Mouse (Mus musculus) midbrain, embryonic 15.5 days (tissue): ENCODE data around the gene Aipl1. TPM values are rescaled to one million over a fixed set of nuclear protein-coding genes. Genes with fewer than 3 reads are reported as not detected.
"Not testable (repeated sequence)": the region's sequence is repeated elsewhere in the genome, so short reads cannot be mapped to it uniquely, and the experiment has no call there.

ENCODE experiments used
- ATAC-seq: fragments of 200-750 bp; cut with Nextera tagmentation; replicated peaks from 2 replicates; pipeline ENCODE4 v1.8.0; 2017; ENCODE audit warnings: moderate TSS enrichment
- H3K27ac ChIP-seq: fragments of 300-500 bp; sonication (generic); 2 replicates; pipeline ENCODE4 v1.5.1; 2015; ENCODE audit warnings: mild to moderate bottlenecking, inconsistent platforms
- H3K27me3 ChIP-seq: fragments of 300-500 bp; sonication (generic); replicated peaks from 2 replicates; pipeline ENCODE4 v1.6.1; 2015; ENCODE audit warnings: inconsistent platforms
- H3K36me3 ChIP-seq: fragments of 300-500 bp; sonication (generic); replicated peaks from 2 replicates; pipeline ENCODE4 v1.6.1; 2015; ENCODE audit warnings: inconsistent platforms
- H3K4me1 ChIP-seq: fragments of 300-500 bp; sonication (generic); 2 replicates; pipeline ENCODE4 v1.6.1; 2015; ENCODE audit warnings: inconsistent platforms
- H3K4me2 ChIP-seq: fragments of 300-500 bp; sonication (generic); 2 replicates; pipeline ENCODE4 v1.6.1; 2015; ENCODE audit warnings: inconsistent platforms, mild to moderate bottlenecking, moderate library complexity
- H3K4me3 ChIP-seq: fragments of 300-500 bp; sonication (generic); 2 replicates; pipeline ENCODE4 v1.5.1; 2015; ENCODE audit warnings: mild to moderate bottlenecking, inconsistent platforms
- H3K9ac ChIP-seq: fragments of 300-500 bp; sonication (generic); 2 replicates; pipeline ENCODE4 v1.6.1; 2015; ENCODE audit warnings: mild to moderate bottlenecking, inconsistent platforms
- H3K9me3 ChIP-seq: fragments of 300-500 bp; sonication (generic); 2 replicates; pipeline ENCODE4 v1.6.1; 2016; ENCODE audit warnings: inconsistent platforms
- WGBS: fragments of 180-500 bp; shearing (Covaris S2); methylation state at CpG from one replicate; pipeline ENCODE4 v1.1.7; 2015; ENCODE audit warnings: mixed read lengths; 5-methylcytosine and 5-hydroxymethylcytosine counted together
- polyA plus RNA-seq: library from polyadenylated mRNA; unstranded; fragments of >200 nt; fragmentation: Nextera tagmentation; extraction: Ambion mirVana; gene quantifications from 2 replicates; pipeline ENCODE4 v1.2.1, GENCODE M21; 2015

The Aipl1 gene
- polyA plus RNA-seq, 1 experiment from 2014 or later, result 0.45 TPM

GRCm38 (mm10) chr11:72010367-72010766 is 26.9 kb downstream of the Aipl1 start:
- WGBS, result 38% methylated on average over 5 of the region's 5 CpGs
- H3K4me3 ChIP-seq, result no peak overlapping the region
- ATAC-seq, result no peak
- H3K4me2 ChIP-seq, result no peak overlapping the region
- no peaks in the 10 kb centered on the region for H3K36me3 ChIP-seq
- no peaks in the 10 kb centered on the region for H3K9me3 ChIP-seq
- peaks cover 22% of the 10 kb centered on the region for H3K4me1 ChIP-seq
- H3K9ac ChIP-seq, result no peak overlapping the region
- H3K27me3 ChIP-seq, result no peaks in the 10 kb centered on the region
- peak overlapping the region; percentile 76 for H3K27ac ChIP-seq

- H3K9ac ChIP-seq, result no peak overlapping the region
- H3K4me2 ChIP-seq, result no peak overlapping the region
- no peak overlapping the region for H3K27ac ChIP-seq
- 79% methylated on average over 6 of the region's 6 CpGs for WGBS
- H3K27me3 ChIP-seq, result no peaks in the 10 kb centered on the region
- H3K4me3 ChIP-seq, result no peak overlapping the region
- H3K4me1 ChIP-seq, result peaks cover 7% of the 10 kb centered on the region
- H3K36me3 ChIP-seq, result no peaks in the 10 kb centered on the region
- no peaks in the 10 kb centered on the region for H3K9me3 ChIP-seq
- no peak for ATAC-seq
Measured at GRCm38 (mm10) chr11:72005547-72005946, 31.8 kb downstream of the Aipl1 start.

GRCm38 (mm10) chr11:72003171-72003570 is 34.1 kb downstream of the Aipl1 start:
- 49% methylated on average over 9 of the region's 9 CpGs for WGBS
- H3K27ac ChIP-seq, result no peak overlapping the region

GRCm38 (mm10) chr11:72002138-72002853 is 35.0 kb downstream of the Aipl1 start:
- Histone ChIP-seq H3K27me3 (no peaks in the 10 kb centered on the region), H3K27ac (no peak overlapping the region), H3K4me1 (0 out of 2 replicates have a peak, but pooled peaks cover under 1% of the 10 kb centered on the region), H3K36me3 (no peaks in the 10 kb centered on the region), H3K9me3 (no peaks in the 10 kb centered on the region), H3K4me2 (no peak overlapping the region), H3K9ac (no peak overlapping the region), H3K4me3 (no peak overlapping the region)
- no peak for ATAC-seq
- 50% methylated on average over 13 of the region's 13 CpGs for WGBS

More at GRCm38 (mm10) chr11:72003171-72003570, 34.1 kb downstream of the Aipl1 start:
- H3K9ac ChIP-seq, result no peak overlapping the region
- H3K4me1 ChIP-seq, result no peaks in the 10 kb centered on the region
- H3K27me3 ChIP-seq, result no peaks in the 10 kb centered on the region
- no peak for ATAC-seq
- H3K4me3 ChIP-seq, result no peak overlapping the region
- H3K36me3 ChIP-seq, result no peaks in the 10 kb centered on the region
- H3K4me2 ChIP-seq, result no peak overlapping the region
- no peaks in the 10 kb centered on the region for H3K9me3 ChIP-seq

GRCm38 (mm10) chr11:72000194-72000593 is 37.1 kb downstream of the Aipl1 start:
- WGBS, result 85% methylated on average over 6 of the region's 6 CpGs
- H3K4me1 ChIP-seq, result peaks cover 20% of the 10 kb centered on the region
- H3K27ac ChIP-seq, result no peak overlapping the region
- no peaks in the 10 kb centered on the region for H3K27me3 ChIP-seq
- no peaks in the 10 kb centered on the region for H3K9me3 ChIP-seq
- H3K9ac ChIP-seq, result no peak overlapping the region
- no peak overlapping the region for H3K4me2 ChIP-seq
- no peak for ATAC-seq
- no peaks in the 10 kb centered on the region for H3K36me3 ChIP-seq
- H3K4me3 ChIP-seq, result no peak overlapping the region

- Histone ChIP-seq H3K27ac (peak overlapping the region; percentile 1; the same call in 1 of the 2 replicates), H3K4me3 (no peak overlapping the region), H3K27me3 (no peaks in the 10 kb centered on the region), H3K36me3 (no peaks in the 10 kb centered on the region), H3K9me3 (no peaks in the 10 kb centered on the region), H3K9ac (no peak overlapping the region), H3K4me1 (peaks cover 22% of the 10 kb centered on the region), H3K4me2 (peak overlapping the region; percentile 43)
- 21% methylated on average over 11 of the region's 11 CpGs for WGBS
- peak; percentile 69 for ATAC-seq
Measured at GRCm38 (mm10) chr11:71996805-71997204, 40.5 kb downstream of the Aipl1 start.

- Histone ChIP-seq H3K27me3 (no peaks in the 10 kb centered on the region), H3K4me3 (no peak overlapping the region), H3K9me3 (no peaks in the 10 kb centered on the region), H3K27ac (peak overlapping the region; percentile 71), H3K4me2 (peak overlapping the region; percentile 43), H3K9ac (no peak overlapping the region), H3K36me3 (no peaks in the 10 kb centered on the region), H3K4me1 (peaks cover 22% of the 10 kb centered on the region)
- peak; percentile 88 for ATAC-seq
- 18% methylated on average over 9 of the region's 9 CpGs for WGBS
Measured at GRCm38 (mm10) chr11:71995968-71996511, 41.3 kb downstream of the Aipl1 start.

GRCm38 (mm10) chr11:71992438-71992837 is 44.9 kb downstream of the Aipl1 start:
- Histone ChIP-seq H3K4me3 (no peak overlapping the region), H3K9me3 (no peaks in the 10 kb centered on the region), H3K27ac (no peak overlapping the region), H3K4me1 (peaks cover 22% of the 10 kb centered on the region), H3K27me3 (no peaks in the 10 kb centered on the region), H3K36me3 (no peaks in the 10 kb centered on the region), H3K4me2 (no peak overlapping the region), H3K9ac (no peak overlapping the region)
- 89% methylated on average over 12 of the region's 12 CpGs for whole genome bisulfite sequencing
- ATAC-seq, result no peak

GRCm38 (mm10) chr11:71991541-71991940 is 45.8 kb downstream of the Aipl1 start:
- 31% methylated on average over 5 of the region's 5 CpGs for WGBS
- Histone ChIP-seq H3K27ac (no peak overlapping the region), H3K36me3 (no peaks in the 10 kb centered on the region), H3K27me3 (no peaks in the 10 kb centered on the region), H3K4me3 (no peak overlapping the region), H3K4me2 (no peak overlapping the region), H3K9me3 (no peaks in the 10 kb centered on the region), H3K9ac (no peak overlapping the region), H3K4me1 (peaks cover 21% of the 10 kb centered on the region)
- ATAC-seq, result no peak

- H3K4me2 ChIP-seq, H3K36me3 ChIP-seq, H3K27ac ChIP-seq, H3K9ac ChIP-seq, ATAC-seq, H3K4me3 ChIP-seq, H3K9me3 ChIP-seq, H3K27me3 ChIP-seq: not testable (repeated sequence)
- H3K4me1 ChIP-seq, result peaks cover 23% of the 10 kb centered on the region
- WGBS, result 70% methylated on average over 5 of the region's 5 CpGs
Measured at GRCm38 (mm10) chr11:71989407-71989806, 47.9 kb downstream of the Aipl1 start.

- no peak overlapping the region for H3K4me3 ChIP-seq
- no peak for ATAC-seq
- no peak overlapping the region for H3K9ac ChIP-seq
- no peak overlapping the region for H3K4me2 ChIP-seq
- H3K36me3 ChIP-seq, result no peaks in the 10 kb centered on the region
- no peak overlapping the region for H3K27ac ChIP-seq
- peaks cover 23% of the 10 kb centered on the region for H3K4me1 ChIP-seq
- H3K27me3 ChIP-seq, result no peaks in the 10 kb centered on the region
- H3K9me3 ChIP-seq, result no peaks in the 10 kb centered on the region
- WGBS, result 65% methylated on average over 14 of the region's 14 CpGs
Measured at GRCm38 (mm10) chr11:71987159-71988150, 49.9 kb downstream of the Aipl1 start.

GRCm38 (mm10) chr11:71985783-71986182 is 51.5 kb downstream of the Aipl1 start:
- Histone ChIP-seq H3K9me3 (no peaks in the 10 kb centered on the region), H3K9ac (no peak overlapping the region), H3K27ac (0 out of 2 replicates have a peak overlapping the region, but pooled peaks have one; percentile 21), H3K36me3 (no peaks in the 10 kb centered on the region), H3K4me3 (no peak overlapping the region), H3K4me2 (no peak overlapping the region), H3K4me1 (peaks cover 21% of the 10 kb centered on the region), H3K27me3 (no peaks in the 10 kb centered on the region)
- 82% methylated on average over 2 of the region's 2 CpGs for WGBS
- ATAC-seq, result no peak
